Mouse (Mus musculus) kidney, postnatal 10 days (tissue): ENCODE results near the gene Coa4.
A peak's percentile ranks its signal among the peaks of the same experiment; 100 is the strongest.
"Not testable (repeated sequence)": the region's sequence is repeated elsewhere in the genome, so short reads cannot be mapped to it uniquely, and the experiment has no call there.

Experiments
- DNase-seq: peaks from one replicate; pipeline ENCODE4 v3.0.0; 2021; ENCODE audit warnings: mixed read lengths

Gene Coa4

DNA sequence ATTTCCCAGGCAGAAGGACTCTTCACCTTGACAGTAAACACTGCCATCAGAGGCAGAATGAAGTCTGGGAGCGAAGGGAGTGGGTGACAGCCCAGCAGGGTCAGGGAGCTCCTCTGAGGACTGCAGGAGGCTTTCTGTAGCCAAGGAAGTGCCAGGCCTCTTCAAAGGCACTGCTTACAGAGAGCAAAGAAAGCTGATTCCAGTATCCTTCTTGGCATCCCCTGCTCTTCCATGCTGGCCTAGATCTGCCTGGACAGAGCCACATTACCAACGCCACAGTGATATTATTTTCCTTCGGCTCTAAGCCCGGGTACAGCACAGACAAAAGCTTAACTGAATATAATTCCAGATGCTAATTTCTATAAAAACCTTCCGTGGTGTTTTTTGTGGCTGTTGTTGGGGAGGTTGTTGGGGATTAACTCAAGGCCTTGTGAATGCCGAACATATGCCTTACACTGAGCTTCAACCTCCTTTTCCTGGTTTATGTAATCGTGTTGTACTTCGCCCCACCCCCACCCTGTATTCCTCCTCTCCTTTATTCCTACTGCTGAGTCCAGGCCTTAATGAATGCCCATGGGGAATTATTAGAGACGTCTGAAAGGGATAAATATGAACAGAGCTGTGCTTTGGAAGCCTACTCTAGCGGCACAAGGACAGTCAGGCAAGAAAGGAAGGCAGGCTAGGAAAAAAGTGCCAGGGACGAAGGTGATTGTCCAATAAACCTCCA is 25.2 kb downstream of the Coa4 start:
- DNase-seq: no peak

DNA sequence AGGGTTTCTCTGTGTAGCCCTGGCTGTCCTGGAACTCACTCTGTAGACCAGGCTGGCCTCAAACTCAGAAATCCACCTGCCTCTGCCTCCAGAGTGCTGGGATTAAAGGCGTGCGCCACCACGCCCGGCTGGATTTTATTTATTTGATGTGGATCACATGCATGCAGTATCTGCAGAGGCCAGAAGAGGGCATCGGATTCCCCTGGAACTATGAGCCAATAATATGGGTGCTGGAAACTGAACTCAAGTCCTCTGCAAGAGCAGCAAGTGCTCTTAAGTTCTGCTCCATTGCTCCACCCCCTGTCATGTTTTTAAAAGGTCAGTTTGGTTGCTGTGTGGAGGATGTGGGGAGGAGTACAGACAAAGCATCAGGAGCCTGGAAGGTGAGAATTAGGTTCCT is 30.4 kb downstream of the Coa4 start:
- not testable (repeated sequence) for DNase-seq

DNA sequence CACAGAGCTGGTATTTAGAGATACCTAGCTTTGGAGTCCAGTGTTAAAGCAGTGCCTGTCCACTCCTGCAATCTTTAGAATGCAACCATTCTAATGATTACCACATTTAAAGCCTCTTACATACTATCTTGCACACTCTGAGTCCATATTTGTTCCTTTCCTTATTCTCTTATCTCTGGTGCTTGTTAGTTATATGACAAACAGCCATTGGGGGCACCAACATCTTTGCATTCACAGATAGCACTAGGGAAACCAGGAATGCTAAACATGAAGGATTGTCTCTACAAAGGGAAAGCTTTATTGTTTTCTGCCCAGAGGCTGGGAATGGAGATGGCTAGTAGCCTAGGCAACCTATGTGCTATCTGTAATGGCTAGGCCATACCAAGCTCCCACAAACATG is 33.0 kb downstream of the Coa4 start:
- no peak for DNase-seq

DNA sequence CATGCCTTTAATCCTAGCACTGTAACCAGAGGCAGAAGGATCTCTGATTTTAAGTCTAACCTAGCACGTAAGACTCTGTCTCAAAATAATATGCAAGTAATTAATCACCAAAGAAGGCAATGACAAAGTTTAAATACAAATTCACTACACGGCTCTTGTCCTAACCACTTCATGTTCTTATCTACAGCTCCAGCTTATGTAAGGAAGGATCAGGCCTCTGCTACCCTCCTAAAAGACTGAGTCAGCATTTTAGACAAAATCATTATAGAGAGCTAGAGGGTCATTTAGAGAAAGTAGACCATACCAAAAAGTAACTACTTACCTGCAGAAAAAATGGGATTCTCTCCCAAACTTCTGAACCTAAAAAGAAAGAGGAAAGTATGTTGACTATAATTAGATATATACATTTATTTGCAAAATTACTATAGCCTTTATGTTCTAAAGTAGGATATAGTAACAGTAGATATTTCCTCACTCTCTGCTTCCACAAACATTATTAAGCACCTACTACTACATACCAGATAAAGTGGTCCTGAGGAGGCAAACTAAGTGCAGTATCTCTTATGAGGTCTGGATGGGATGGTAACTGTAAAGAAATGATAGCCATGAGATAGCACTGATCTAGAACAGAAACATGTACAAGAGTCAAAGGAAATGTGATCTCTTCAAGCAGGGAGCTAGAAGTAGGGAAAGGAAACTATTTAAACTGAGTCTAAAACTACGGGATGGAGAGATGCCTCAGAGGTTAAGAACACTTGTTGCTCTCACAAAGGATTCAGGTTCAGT is 34.3 kb downstream of the Coa4 start:
- no peak for DNase-seq

DNA sequence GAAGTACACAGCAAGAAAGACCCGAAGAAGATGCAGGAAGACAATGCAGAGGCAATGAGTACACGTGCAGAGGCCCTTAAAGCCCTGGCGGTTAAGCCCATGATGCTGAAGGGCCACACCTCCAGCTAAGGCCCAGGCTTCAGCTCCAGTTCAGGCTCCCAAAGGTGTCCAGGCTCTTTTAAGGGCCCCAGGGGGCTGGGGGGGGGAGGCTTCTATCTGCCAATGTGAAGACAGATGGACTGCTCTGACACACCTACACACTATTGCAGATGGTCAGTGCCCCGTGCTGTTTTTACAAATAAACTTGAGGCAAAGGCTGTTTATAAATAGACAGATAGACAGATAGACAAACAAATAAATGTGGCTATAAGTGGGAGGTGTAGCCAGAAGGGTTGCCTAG is 35.2 kb downstream of the Coa4 start:
- DNase-seq: no peak

DNA sequence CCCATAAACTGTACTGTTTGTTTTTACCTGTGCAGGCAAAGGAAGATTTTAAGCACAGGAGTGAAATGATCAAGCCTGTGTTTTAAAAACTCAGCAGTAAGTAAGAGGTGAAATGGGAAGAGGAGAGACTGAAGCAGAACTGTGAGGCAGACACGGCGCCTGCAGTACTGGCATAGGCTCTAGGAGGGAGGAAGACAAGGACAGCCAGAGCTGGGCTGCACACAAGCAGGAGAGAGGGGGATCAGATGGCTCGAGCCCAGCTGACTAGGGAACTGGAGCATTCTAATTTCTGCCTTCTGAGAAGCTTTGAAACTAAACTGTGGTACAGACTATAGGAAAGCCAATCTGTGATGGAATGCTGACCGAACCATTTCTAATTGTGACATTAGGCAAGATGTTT is 35.8 kb downstream of the Coa4 start:
- no peak for DNase-seq

DNA sequence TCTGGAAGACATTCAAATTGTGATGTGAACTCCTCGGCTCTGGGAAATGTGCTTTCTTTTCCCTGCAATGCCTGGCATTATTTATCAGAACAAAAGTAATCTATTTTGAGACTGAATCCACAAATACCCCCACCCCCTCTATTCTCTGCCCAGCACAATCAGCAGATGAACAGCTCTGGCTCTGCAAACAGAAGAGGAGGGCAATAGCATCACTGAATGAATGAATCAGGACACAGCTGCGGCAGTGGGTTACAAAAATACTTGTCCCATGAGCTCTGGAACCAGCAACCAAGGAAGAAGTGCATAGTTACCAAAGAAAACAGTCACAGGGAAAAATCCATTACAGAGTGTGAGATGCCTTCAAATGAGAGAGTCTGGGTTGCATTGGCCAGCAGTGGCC is 41.9 kb downstream of the Coa4 start:
- DNase-seq: no peak

DNA sequence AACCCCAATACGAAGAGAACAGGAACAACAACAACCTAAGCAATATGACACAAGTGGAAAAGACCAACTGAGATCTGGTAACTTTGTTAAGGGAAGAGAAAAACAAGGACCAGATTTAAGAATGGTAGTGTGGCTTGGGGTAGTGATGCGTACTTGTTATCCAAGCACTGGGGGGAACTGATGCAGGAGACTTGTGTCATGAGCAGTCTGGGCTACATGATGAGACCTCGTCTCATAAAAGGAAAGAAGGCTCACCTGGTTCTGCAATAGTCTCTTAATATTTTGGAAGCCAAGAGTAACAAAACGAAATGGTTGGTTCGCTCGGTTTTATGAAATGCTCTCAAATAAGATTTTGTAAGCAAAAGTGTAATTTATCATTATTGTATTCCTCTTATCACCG is 45.4 kb downstream of the Coa4 start:
- no peak for DNase-seq

DNA sequence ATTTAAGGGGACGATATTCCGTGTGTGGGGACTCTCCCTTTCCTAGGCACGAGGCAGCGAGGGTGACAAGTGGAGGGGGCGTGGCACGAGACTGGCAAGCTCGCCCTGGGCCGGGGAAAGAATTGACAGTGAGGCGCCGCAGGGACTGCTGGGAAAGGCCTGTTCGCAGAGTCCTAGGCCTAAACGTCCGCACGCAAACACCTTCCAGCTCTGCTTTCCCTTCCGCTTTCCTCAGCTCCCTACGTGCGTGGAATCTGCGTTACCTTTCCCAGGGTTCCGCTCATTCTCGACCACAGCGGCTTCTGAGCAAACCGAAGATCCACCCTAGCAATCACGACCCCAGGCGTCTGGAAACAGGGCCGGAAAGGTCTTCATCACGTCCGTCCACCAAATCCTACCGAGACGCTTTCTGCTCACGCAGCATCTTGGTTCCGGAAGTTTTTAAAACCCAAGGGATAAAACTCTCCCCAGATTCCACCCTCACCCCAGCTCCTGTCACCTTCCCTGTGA is 45.9 kb downstream of the Coa4 start:
- peak; percentile 91 for DNase-seq

DNA sequence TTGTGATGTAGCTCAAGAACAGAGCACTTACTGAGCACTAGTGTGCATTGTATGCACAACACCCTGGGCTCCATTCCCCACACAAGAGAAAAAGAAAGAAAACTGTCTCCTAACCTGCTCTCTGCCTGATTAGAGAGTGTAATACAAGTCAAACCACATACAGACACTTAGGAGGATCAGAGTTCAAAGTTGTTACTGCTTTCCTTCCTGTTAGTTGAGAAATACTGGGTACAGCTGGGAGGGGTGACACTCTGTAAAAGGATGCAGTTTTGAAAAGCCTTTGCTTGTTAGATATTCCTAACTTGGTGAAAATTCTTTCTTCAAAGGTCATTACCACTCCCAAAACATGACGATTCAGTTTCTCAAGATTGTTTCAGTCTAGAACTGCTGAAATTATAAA is 52.9 kb downstream of the Coa4 start:
- no peak for DNase-seq
